Mouse (Mus musculus) stomach, embryonic 15.5 days (tissue): ENCODE results near the gene Peli3. TPM values are rescaled to one million over a fixed set of nuclear protein-coding genes. Genes with fewer than 3 reads are reported as not detected.

ENCODE experiments used
- ATAC-seq: fragments of 200-750 bp; cut with Nextera tagmentation; 2 replicates; pipeline ENCODE4 v1.8.0; 2017; ENCODE audit warnings: low read depth, moderate number of reproducible peaks, moderate TSS enrichment; ENCODE audit not compliant: insufficient read depth, low FRiP score
- H3K27ac ChIP-seq: fragments of 300-500 bp; sonication (generic); 2 replicates; pipeline ENCODE4 v1.5.1; 2015; ENCODE audit warnings: mild to moderate bottlenecking, inconsistent platforms
- H3K27me3 ChIP-seq: fragments of 300-500 bp; sonication (generic); replicated peaks from 2 replicates; pipeline ENCODE4 v1.6.1; 2015; ENCODE audit warnings: inconsistent platforms
- H3K36me3 ChIP-seq: fragments of 300-500 bp; sonication (generic); 2 replicates; pipeline ENCODE4 v1.6.1; 2015; ENCODE audit warnings: inconsistent platforms
- H3K4me1 ChIP-seq: fragments of 300-500 bp; sonication (generic); 2 replicates; pipeline ENCODE4 v1.6.1; 2015; ENCODE audit warnings: inconsistent platforms
- H3K4me2 ChIP-seq: fragments of 300-500 bp; sonication (generic); 2 replicates; pipeline ENCODE4 v1.6.1; 2015; ENCODE audit warnings: mild to moderate bottlenecking, inconsistent platforms
- H3K4me3 ChIP-seq: fragments of 300-500 bp; sonication (generic); replicated peaks from 2 replicates; pipeline ENCODE4 v1.5.1; 2015; ENCODE audit warnings: inconsistent platforms
- H3K9ac ChIP-seq: fragments of 300-500 bp; sonication (generic); 2 replicates; pipeline ENCODE4 v1.6.1; 2015; ENCODE audit warnings: inconsistent platforms
- H3K9me3 ChIP-seq: fragments of 300-500 bp; sonication (generic); 2 replicates; pipeline ENCODE4 v1.6.1; 2016; ENCODE audit warnings: inconsistent platforms
- WGBS: fragments of 180-500 bp; shearing (Covaris S2); methylation state at CpG from one replicate; pipeline ENCODE4 v1.1.7; 2015; 5-methylcytosine and 5-hydroxymethylcytosine counted together
- polyA plus RNA-seq: library from polyadenylated mRNA; unstranded; fragments of >200 nt; fragmentation: Nextera tagmentation; extraction: Ambion mirVana; gene quantifications from 2 replicates; pipeline ENCODE4 v1.2.1, GENCODE M21; 2015

Peli3 gene
- polyA plus RNA-seq, 1 experiment from 2014 or later, result 1.9 TPM

- peak; percentile 44; the same call in 1 of the 2 replicates for ATAC-seq
- 0 out of 2 replicates have a peak, but pooled peaks cover 5% of the 10 kb centered on the region for H3K4me1 ChIP-seq
- no peak overlapping the region for H3K9ac ChIP-seq
- 6% methylated on average over 13 of the region's 13 CpGs for WGBS
- H3K4me2 ChIP-seq, result peak overlapping the region; percentile 96
- no peaks in the 10 kb centered on the region for H3K9me3 ChIP-seq
- no peak overlapping the region for H3K27ac ChIP-seq
- no peaks in the 10 kb centered on the region for H3K36me3 ChIP-seq
- H3K27me3 ChIP-seq, result 0 out of 2 replicates have a peak, but pooled peaks cover 4% of the 10 kb centered on the region
- H3K4me3 ChIP-seq, result peak overlapping the region; percentile 66
Observed at GRCm38 (mm10) chr19:4943253-4943588, 294 bp upstream of the Peli3 start.

- no peak overlapping the region for H3K4me3 ChIP-seq
- 88% methylated on average over 17 of the region's 17 CpGs for WGBS
Observed at GRCm38 (mm10) chr19:4937444-4938310, 5.2 kb downstream of the Peli3 start.

GRCm38 (mm10) chr19:4936896-4937295 is 6.0 kb downstream of the Peli3 start:
- 74% methylated on average over 2 of the region's 2 CpGs for WGBS
- Histone ChIP-seq H3K36me3 (no peaks in the 10 kb centered on the region), H3K27me3 (0 out of 2 replicates have a peak, but pooled peaks cover 4% of the 10 kb centered on the region), H3K4me1 (no peaks in the 10 kb centered on the region), H3K9me3 (no peaks in the 10 kb centered on the region), H3K4me2 (no peak overlapping the region), H3K4me3 (no peak overlapping the region), H3K27ac (no peak overlapping the region), H3K9ac (no peak overlapping the region)
- ATAC-seq, result no peak

More at GRCm38 (mm10) chr19:4937444-4938310, 5.2 kb downstream of the Peli3 start:
- Histone ChIP-seq H3K36me3 (no peaks in the 10 kb centered on the region), H3K4me2 (no peak overlapping the region), H3K9ac (no peak overlapping the region), H3K27me3 (0 out of 2 replicates have a peak, but pooled peaks cover 4% of the 10 kb centered on the region), H3K4me1 (0 out of 2 replicates have a peak, but pooled peaks cover 5% of the 10 kb centered on the region), H3K27ac (no peak overlapping the region), H3K9me3 (no peaks in the 10 kb centered on the region)
- no peak for ATAC-seq

GRCm38 (mm10) chr19:4928781-4929180 is 14.1 kb downstream of the Peli3 start:
- peaks cover 11% of the 10 kb centered on the region; the same call in 1 of the 2 replicates for H3K36me3 ChIP-seq
- no peak for ATAC-seq
- H3K9me3 ChIP-seq, result no peaks in the 10 kb centered on the region
- H3K4me3 ChIP-seq, result peak overlapping the region; percentile 70
- peak overlapping the region; percentile 73 for H3K4me2 ChIP-seq
- 59% methylated on average over 5 of the region's 5 CpGs for WGBS
- 0 out of 2 replicates have a peak overlapping the region, but pooled peaks have one; percentile 60 for H3K9ac ChIP-seq
- H3K27me3 ChIP-seq, result no peaks in the 10 kb centered on the region
- peaks cover 14% of the 10 kb centered on the region for H3K4me1 ChIP-seq
- H3K27ac ChIP-seq, result peak overlapping the region; percentile 64; the same call in 1 of the 2 replicates

- Histone ChIP-seq H3K36me3 (peaks cover 19% of the 10 kb centered on the region), H3K4me2 (peak within 1 kb of the TSS; percentile 73), H3K9ac (peak within 1 kb of the TSS; percentile 60), H3K4me1 (peaks cover 14% of the 10 kb centered on the region), H3K27ac (peak within 1 kb of the TSS; percentile 64; the same call in 1 of the 2 replicates), H3K27me3 (no peaks in the 10 kb centered on the region), H3K4me3 (peak within 1 kb of the TSS; percentile 70), H3K9me3 (no peaks in the 10 kb centered on the region)
- ATAC-seq, result peak; percentile 99
- WGBS, result under 1% methylated on average over 32 of the region's 32 CpGs
Observed at GRCm38 (mm10) chr19:4927904-4928531, 14.9 kb downstream of the Peli3 start, which contains the start of gene Dpp3. TSS of gene Dpp3 (minus strand) at chr19:4928287.

GRCm38 (mm10) chr19:4925121-4925860 is 17.6 kb downstream of the Peli3 start:
- Histone ChIP-seq H3K4me3 (no peak overlapping the region), H3K27me3 (no peaks in the 10 kb centered on the region), H3K9me3 (no peaks in the 10 kb centered on the region), H3K4me2 (no peak overlapping the region), H3K9ac (no peak overlapping the region), H3K4me1 (peaks cover 14% of the 10 kb centered on the region), H3K36me3 (peaks cover 39% of the 10 kb centered on the region), H3K27ac (no peak overlapping the region)
- WGBS, result 96% methylated on average over 11 of the region's 11 CpGs
- ATAC-seq, result no peak

GRCm38 (mm10) chr19:4919652-4920051 is 23.3 kb downstream of the Peli3 start:
- H3K4me1 ChIP-seq, result no peaks in the 10 kb centered on the region
- no peak overlapping the region for H3K9ac ChIP-seq
- WGBS, result 84% methylated on average over 6 of the region's 6 CpGs
- H3K4me2 ChIP-seq, result no peak overlapping the region
- no peaks in the 10 kb centered on the region for H3K27me3 ChIP-seq
- peaks cover 59% of the 10 kb centered on the region for H3K36me3 ChIP-seq
- no peaks in the 10 kb centered on the region for H3K9me3 ChIP-seq
- no peak overlapping the region for H3K4me3 ChIP-seq
- H3K27ac ChIP-seq, result no peak overlapping the region
- ATAC-seq, result no peak

- no peak overlapping the region for H3K4me3 ChIP-seq
- H3K4me1 ChIP-seq, result no peaks in the 10 kb centered on the region
- no peaks in the 10 kb centered on the region for H3K27me3 ChIP-seq
- 79% methylated on average over 10 of the region's 10 CpGs for WGBS
- no peaks in the 10 kb centered on the region for H3K9me3 ChIP-seq
- no peak overlapping the region for H3K27ac ChIP-seq
- no peak overlapping the region for H3K9ac ChIP-seq
- ATAC-seq, result no peak
- H3K4me2 ChIP-seq, result no peak overlapping the region
- H3K36me3 ChIP-seq, result peaks cover 53% of the 10 kb centered on the region
Observed at GRCm38 (mm10) chr19:4916827-4917226, 26.1 kb downstream of the Peli3 start.

- H3K4me2 ChIP-seq, result no peak overlapping the region
- 89% methylated on average over 15 of the region's 15 CpGs for WGBS
- no peaks in the 10 kb centered on the region for H3K27me3 ChIP-seq
- no peak overlapping the region for H3K9ac ChIP-seq
- H3K4me3 ChIP-seq, result no peak overlapping the region
- no peak for ATAC-seq
- H3K9me3 ChIP-seq, result no peaks in the 10 kb centered on the region
- H3K4me1 ChIP-seq, result no peaks in the 10 kb centered on the region
- H3K36me3 ChIP-seq, result peaks cover 54% of the 10 kb centered on the region
- H3K27ac ChIP-seq, result no peak overlapping the region
Observed at GRCm38 (mm10) chr19:4915924-4916603, 26.9 kb downstream of the Peli3 start.

GRCm38 (mm10) chr19:4909376-4909775 is 33.6 kb downstream of the Peli3 start:
- 0 out of 2 replicates have a peak, but pooled peaks cover 3% of the 10 kb centered on the region for H3K4me1 ChIP-seq
- ATAC-seq, result no peak
- no peak overlapping the region for H3K4me3 ChIP-seq
- H3K27ac ChIP-seq, result no peak overlapping the region
- WGBS, result 91% methylated on average over 7 of the region's 7 CpGs
- no peak overlapping the region for H3K4me2 ChIP-seq
- peaks cover 46% of the 10 kb centered on the region for H3K36me3 ChIP-seq
- no peak overlapping the region for H3K9ac ChIP-seq
- no peaks in the 10 kb centered on the region for H3K9me3 ChIP-seq
- no peaks in the 10 kb centered on the region for H3K27me3 ChIP-seq

- Histone ChIP-seq H3K36me3 (peaks cover 34% of the 10 kb centered on the region), H3K27ac (no peak overlapping the region), H3K9ac (no peak overlapping the region), H3K4me2 (no peak overlapping the region), H3K4me3 (no peak overlapping the region), H3K4me1 (0 out of 2 replicates have a peak, but pooled peaks cover 3% of the 10 kb centered on the region), H3K27me3 (no peaks in the 10 kb centered on the region), H3K9me3 (no peaks in the 10 kb centered on the region)
- 86% methylated on average over 4 of the region's 4 CpGs for WGBS
- ATAC-seq, result no peak
Observed at GRCm38 (mm10) chr19:4908107-4908506, 34.8 kb downstream of the Peli3 start.
